Mouse (Mus musculus) right cerebral cortex, postnatal 25 days (tissue): ENCODE results near the gene Ctps2.
"Not testable (repeated sequence)": the region's sequence is repeated elsewhere in the genome, so short reads cannot be mapped to it uniquely, and the experiment has no call there.

Experiments used
- DNase-seq: peaks from one replicate; pipeline ENCODE4 v3.0.0; 2022

Gene Ctps2

DNA sequence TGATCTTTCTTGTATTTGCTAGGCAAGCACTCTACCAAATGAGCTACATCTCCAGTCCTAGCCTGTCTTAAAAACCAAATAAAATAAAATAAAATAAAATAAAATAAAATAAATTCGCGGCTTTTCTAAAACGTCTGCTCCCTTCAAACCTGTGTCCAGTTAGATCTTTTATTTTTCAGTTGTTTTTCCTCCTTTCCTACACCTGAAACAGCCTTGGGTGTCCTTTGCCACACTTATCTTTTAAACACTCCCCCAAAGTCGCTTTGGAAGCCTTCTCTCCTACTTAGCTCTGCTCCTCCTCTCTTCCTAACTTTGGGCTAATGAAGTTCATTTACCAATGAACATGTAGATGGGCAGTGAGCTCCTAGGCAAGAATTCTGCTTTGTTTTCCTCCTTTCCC lies at the start of gene Ctps2:
Gene Ctps2, plus strand, starts transcription at position 301 of the 400 bp plus-strand sequence.
- DNase-seq, result no peak

DNA sequence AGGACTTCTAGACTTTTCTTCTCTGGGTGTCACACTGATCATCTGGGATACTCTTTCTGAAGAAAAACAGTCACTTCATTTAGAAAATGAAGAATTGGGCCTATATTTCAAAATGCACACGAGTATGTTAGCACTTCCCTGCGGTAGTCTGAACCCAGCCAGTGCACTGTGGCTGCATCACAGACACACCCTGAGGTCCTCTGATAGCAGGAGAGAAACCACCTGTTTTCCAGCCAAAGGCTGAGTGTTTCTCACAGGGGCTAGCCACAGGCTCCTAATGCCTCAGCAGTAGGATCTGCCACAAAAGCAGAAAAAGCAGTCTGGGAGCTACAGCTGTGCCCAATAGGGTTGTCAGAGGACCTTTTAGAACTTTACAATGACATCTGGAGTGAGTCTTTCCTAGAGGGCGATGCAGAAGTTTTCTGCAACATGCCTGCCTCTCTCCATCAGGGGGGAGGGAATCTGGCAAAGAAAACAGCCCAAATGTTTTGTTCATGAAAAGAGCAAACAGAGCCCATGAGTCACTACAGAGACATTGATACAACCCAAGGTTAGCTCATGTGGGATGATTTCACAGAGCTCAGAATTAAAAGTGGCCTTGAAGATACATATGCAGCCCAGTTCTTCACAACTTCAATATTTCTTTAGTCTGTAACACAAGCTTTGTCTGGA lies 32.6 kb upstream of the Ctps2 start:
- DNase-seq, result no peak

GRCm38 (mm10) chrX:162871734-162872517 lies 29.1 kb upstream of the Ctps2 start:
- DNase-seq, result no peak

- DNase-seq, result no peak
Measured at GRCm38 (mm10) chrX:162873761-162874160, 27.3 kb upstream of the Ctps2 start.

GRCm38 (mm10) chrX:162878236-162878635 lies 22.8 kb upstream of the Ctps2 start:
- DNase-seq, result no peak

- DNase-seq, result peak; percentile 77
Measured at GRCm38 (mm10) chrX:162887931-162888511, 13.0 kb upstream of the Ctps2 start, which contains the start of gene Syap1. Gene Syap1 (minus strand): TSS chrX:162888447.

DNA sequence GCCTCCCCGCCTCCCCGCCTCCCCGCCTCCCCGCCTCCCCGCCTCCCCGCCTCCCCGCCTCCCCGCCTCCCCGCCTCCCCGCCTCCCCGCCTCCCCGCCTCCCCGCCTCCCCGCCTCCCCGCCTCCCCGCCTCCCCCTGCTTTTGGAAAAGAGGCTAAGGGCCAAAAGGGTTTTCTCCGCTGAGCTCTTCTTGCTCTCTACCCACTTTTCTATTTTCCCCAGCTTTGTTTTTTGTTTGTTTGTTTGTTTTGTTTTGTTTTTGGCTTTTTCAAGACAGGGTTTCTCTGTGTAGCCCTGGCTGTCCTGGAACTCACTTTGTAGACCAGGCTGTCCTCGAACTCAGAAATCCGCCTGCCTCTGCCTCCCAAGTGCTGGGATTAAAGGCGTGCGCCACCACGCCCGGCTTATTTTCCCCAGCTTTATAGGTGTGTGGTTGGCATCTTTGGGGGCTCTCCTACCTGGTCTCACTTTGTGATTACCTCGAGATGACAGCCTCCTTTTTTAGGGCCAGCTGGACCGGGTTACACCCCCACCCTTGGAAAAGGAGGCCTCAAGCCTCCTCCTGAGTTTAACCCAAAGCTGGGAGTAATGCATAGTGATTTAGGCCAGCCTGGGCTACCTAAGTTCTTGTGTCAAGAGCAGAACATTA lies 12.3 kb upstream of the Ctps2 start:
- not testable (repeated sequence) for DNase-seq

GRCm38 (mm10) chrX:162901371-162902039 lies 467 bp downstream of the Ctps2 start:
- DNase-seq, result peak; percentile 23

DNA sequence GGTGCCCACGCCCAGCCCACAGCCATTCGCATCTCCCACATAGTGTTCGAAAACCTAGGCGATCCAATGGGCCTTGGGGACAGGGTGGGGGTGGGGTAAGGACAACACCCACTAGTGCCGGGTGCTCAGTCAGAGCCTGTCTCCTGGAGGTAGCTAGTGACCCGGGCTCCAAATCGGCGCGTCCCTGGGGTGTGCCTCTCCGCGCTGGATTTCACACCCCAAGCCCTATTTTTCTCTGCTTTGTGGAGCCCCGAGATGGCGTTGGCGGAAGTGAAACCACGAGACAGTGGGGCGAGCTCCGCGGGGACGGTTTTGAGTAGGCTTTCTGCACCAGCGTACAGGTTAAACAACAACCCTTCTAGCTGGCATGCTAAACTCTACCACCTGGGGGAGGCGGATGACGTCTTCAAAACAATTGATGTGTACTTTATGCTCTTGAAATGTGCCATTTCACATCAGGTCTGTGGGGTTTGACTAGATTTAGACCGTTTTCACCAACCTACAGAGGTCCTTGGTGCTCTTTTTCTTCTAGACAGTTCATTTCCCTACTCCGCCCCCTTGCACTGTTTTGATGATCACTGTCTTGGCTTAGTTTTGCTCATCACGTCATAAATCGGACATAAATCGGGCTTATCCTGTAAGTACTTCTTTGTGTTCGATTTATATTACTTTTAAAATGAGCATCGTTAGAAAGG lies 1.1 kb downstream of the Ctps2 start:
- DNase-seq, result peak; percentile 48

DNA sequence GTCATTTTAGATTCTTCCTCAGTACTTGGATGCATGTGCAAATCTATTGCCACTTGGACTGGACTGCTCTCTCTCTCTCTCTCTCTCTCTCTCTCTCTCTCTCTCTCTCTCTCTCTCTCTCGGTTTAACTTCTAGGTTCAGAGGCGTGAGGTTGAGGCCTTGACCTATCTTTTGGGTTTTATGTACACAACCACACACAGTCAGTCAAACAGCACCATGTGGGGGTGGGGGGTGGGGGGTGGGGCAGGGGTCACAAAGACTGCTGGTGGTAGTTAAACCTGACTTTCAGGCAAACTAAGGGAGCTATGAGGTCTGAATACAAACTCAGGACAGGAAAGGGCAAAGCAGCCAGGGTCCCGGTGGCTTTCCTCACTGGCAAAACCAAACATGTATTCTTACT lies 6.5 kb downstream of the Ctps2 start:
- no peak for DNase-seq

- no peak for DNase-seq
Measured at GRCm38 (mm10) chrX:162913651-162914050, 12.6 kb downstream of the Ctps2 start.

GRCm38 (mm10) chrX:162915697-162916096 lies 14.7 kb downstream of the Ctps2 start:
- DNase-seq, result peak; percentile 20

- DNase-seq, result no peak
Measured at GRCm38 (mm10) chrX:162921487-162922125, 20.6 kb downstream of the Ctps2 start.

GRCm38 (mm10) chrX:162931467-162931866 lies 30.4 kb downstream of the Ctps2 start:
- DNase-seq, result no peak

- no peak for DNase-seq
Measured at GRCm38 (mm10) chrX:162942027-162942426, 41.0 kb downstream of the Ctps2 start.

- DNase-seq, result peak; percentile 5
Measured at GRCm38 (mm10) chrX:162949811-162950439, 48.9 kb downstream of the Ctps2 start.

- DNase-seq, result no peak
Measured at GRCm38 (mm10) chrX:162957921-162958320, 56.9 kb downstream of the Ctps2 start.

DNA sequence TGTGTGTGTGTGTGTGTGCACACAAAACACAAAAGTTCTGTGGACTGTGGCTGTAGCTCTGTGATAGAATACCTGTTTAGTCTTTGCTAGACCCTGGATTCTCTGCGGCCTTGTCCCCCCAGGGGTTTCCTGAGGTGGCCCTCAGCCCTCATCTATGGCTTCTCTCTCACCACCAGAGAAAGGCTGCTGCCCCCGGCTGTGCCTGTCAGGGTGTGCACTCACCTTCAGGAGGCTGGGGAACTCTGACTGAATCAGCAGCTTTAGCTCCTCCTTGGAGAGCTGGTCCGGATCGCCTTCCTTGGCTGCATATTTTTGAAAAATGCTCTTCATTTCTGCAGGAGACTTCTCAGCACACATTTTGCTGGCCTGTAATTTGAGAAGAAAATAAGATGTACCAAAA lies 62.8 kb downstream of the Ctps2 start:
- DNase-seq, result no peak

DNA sequence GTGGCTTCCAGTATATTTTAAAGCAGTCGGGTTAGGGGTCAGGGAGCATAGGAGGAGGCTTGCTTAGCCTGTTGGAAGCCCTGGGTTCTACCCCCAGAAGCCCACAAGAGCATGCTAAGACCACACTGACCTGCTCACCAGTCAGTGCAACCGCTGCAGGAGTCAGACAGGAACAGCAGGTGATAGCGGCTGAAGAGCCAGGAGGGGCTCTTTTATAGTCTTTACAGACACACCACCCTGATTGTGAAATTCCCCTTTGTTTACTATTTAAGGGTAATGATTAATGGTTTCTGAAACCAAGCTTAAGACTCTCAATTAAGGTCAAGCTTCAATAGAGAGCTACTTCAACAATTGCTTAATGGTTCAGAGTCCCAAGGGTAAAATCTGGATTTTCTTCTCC lies 63.3 kb downstream of the Ctps2 start, which contains the start of gene S100g:
Gene S100g, minus strand, starts transcription at position 217 of the 400 bp plus-strand sequence.
- no peak for DNase-seq

DNA sequence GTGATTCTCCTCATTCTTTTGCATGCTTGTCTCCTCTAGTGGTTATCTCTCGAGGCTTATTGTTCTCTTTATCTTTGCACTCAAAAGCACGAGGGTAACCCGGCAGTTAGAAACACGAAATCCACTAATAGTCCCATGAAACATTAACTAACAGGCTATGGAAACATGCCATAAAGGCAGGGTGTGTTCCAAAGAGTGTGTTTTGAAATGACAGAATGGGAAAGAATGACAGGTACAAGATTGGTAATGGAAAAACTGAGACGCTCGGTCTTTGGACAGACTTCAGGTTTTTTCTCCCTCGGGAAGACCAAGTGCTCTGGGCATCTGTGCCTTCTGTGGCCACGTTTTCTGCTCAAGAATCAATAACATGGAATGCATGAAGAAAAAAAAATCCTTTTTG lies 66.4 kb downstream of the Ctps2 start:
- DNase-seq, result no peak

- DNase-seq, result no peak
Measured at GRCm38 (mm10) chrX:162976194-162976593, 75.2 kb downstream of the Ctps2 start.
